Mouse (Mus musculus): ENCODE results near the gene Vwa8.

The Vwa8 gene

GRCm38 (mm10) chr14:79200892-79201285, 352.0 kb downstream of the Vwa8 start:
- H3K27me3 ChIP-seq (ENCODE audit: insufficient read depth, low read length) = no peaks in the 10 kb centered on the region; the same call in 1 of the 2 replicates
- no peaks in the 10 kb centered on the region for H3K36me3 ChIP-seq (ENCODE audit: insufficient read depth, low read length)
- no peaks in the 10 kb centered on the region for H3K9me3 ChIP-seq (ENCODE audit: low read length)
- no peak overlapping the region for H3K4me3 ChIP-seq (replicated peaks; ENCODE audit: low read length)
- TF ChIP-seq CTCF (conservative IDR thresholded peaks at IDR 0.05; ENCODE audit: low read length) (no peak), POU5F1 (IDR thresholded peaks at IDR 0.05; ENCODE audit: borderline replicate concordance, low read length) (no peak), NANOG (IDR thresholded peaks at IDR 0.05; ENCODE audit: borderline replicate concordance, low read length) (no peak)
- H3K4me1 ChIP-seq (replicated peaks; ENCODE audit: low read depth, low read length) = peaks cover 21% of the 10 kb centered on the region

GRCm38 (mm10) chr14:79202722-79203362, 354.0 kb downstream of the Vwa8 start:
- H3K4me1 ChIP-seq (replicated peaks; ENCODE audit: low read depth, low read length) = peaks cover 21% of the 10 kb centered on the region
- no peaks in the 10 kb centered on the region; the same call in 1 of the 2 replicates for H3K27me3 ChIP-seq (ENCODE audit: insufficient read depth, low read length)
- no peaks in the 10 kb centered on the region for H3K9me3 ChIP-seq (ENCODE audit: low read length)
- TF ChIP-seq NANOG (IDR thresholded peaks at IDR 0.05; ENCODE audit: borderline replicate concordance, low read length) (no peak), POU5F1 (IDR thresholded peaks at IDR 0.05; ENCODE audit: borderline replicate concordance, low read length) (no peak), CTCF (conservative IDR thresholded peaks at IDR 0.05; ENCODE audit: low read length) (no peak)
- H3K4me3 ChIP-seq (replicated peaks; ENCODE audit: low read length) = no peak overlapping the region
- no peaks in the 10 kb centered on the region for H3K36me3 ChIP-seq (ENCODE audit: insufficient read depth, low read length)

- Histone ChIP-seq H3K36me3 (ENCODE audit: insufficient read depth, low read length) (no peaks in the 10 kb centered on the region), H3K4me1 (replicated peaks; ENCODE audit: low read depth, low read length) (peaks cover 21% of the 10 kb centered on the region), H3K4me3 (replicated peaks; ENCODE audit: low read length) (no peak overlapping the region), H3K9me3 (ENCODE audit: low read length) (no peaks in the 10 kb centered on the region), H3K27me3 (ENCODE audit: insufficient read depth, low read length) (no peaks in the 10 kb centered on the region; the same call in 1 of the 2 replicates)
- TF ChIP-seq POU5F1 (IDR thresholded peaks at IDR 0.05; ENCODE audit: borderline replicate concordance, low read length) (no peak), NANOG (IDR thresholded peaks at IDR 0.05; ENCODE audit: borderline replicate concordance, low read length) (no peak), CTCF (conservative IDR thresholded peaks at IDR 0.05; ENCODE audit: low read length) (no peak)
Measured at GRCm38 (mm10) chr14:79203496-79204158, 354.8 kb downstream of the Vwa8 start.

- H3K36me3 ChIP-seq (ENCODE audit: insufficient read depth, low read length) = no peaks in the 10 kb centered on the region
- no peaks in the 10 kb centered on the region; the same call in 1 of the 2 replicates for H3K27me3 ChIP-seq (ENCODE audit: insufficient read depth, low read length)
- H3K4me1 ChIP-seq (replicated peaks; ENCODE audit: low read depth, low read length) = peaks cover 21% of the 10 kb centered on the region
- H3K9me3 ChIP-seq (ENCODE audit: low read length) = no peaks in the 10 kb centered on the region; the same call in 1 of the 2 replicates
- no peak overlapping the region for H3K4me3 ChIP-seq (replicated peaks; ENCODE audit: low read length)
- TF ChIP-seq POU5F1 (IDR thresholded peaks at IDR 0.05; ENCODE audit: borderline replicate concordance, low read length) (no peak), NANOG (IDR thresholded peaks at IDR 0.05; ENCODE audit: borderline replicate concordance, low read length) (no peak), CTCF (conservative IDR thresholded peaks at IDR 0.05; ENCODE audit: low read length) (no peak)
Measured at GRCm38 (mm10) chr14:79204866-79205265, 356.0 kb downstream of the Vwa8 start.

- Histone ChIP-seq H3K36me3 (ENCODE audit: insufficient read depth, low read length) (no peaks in the 10 kb centered on the region), H3K27me3 (ENCODE audit: insufficient read depth, low read length) (no peaks in the 10 kb centered on the region; the same call in 1 of the 2 replicates), H3K9me3 (ENCODE audit: low read length) (no peaks in the 10 kb centered on the region; the same call in 1 of the 2 replicates), H3K4me1 (replicated peaks; ENCODE audit: low read depth, low read length) (peaks cover 12% of the 10 kb centered on the region), H3K4me3 (replicated peaks; ENCODE audit: low read length) (no peak overlapping the region)
- TF ChIP-seq NANOG (IDR thresholded peaks at IDR 0.05; ENCODE audit: borderline replicate concordance, low read length) (no peak), POU5F1 (IDR thresholded peaks at IDR 0.05; ENCODE audit: borderline replicate concordance, low read length) (no peak), CTCF (conservative IDR thresholded peaks at IDR 0.05; ENCODE audit: low read length) (no peak)
Measured at GRCm38 (mm10) chr14:79206210-79206609, 357.4 kb downstream of the Vwa8 start.

GRCm38 (mm10) chr14:79208468-79208867, 359.6 kb downstream of the Vwa8 start:
- no peaks in the 10 kb centered on the region; the same call in 1 of the 2 replicates for H3K27me3 ChIP-seq (ENCODE audit: insufficient read depth, low read length)
- no peaks in the 10 kb centered on the region for H3K36me3 ChIP-seq (ENCODE audit: insufficient read depth, low read length)
- no peaks in the 10 kb centered on the region; the same call in 1 of the 2 replicates for H3K9me3 ChIP-seq (ENCODE audit: low read length)
- H3K4me3 ChIP-seq (replicated peaks; ENCODE audit: low read length) = no peak overlapping the region
- TF ChIP-seq POU5F1 (IDR thresholded peaks at IDR 0.05; ENCODE audit: borderline replicate concordance, low read length) (no peak), NANOG (IDR thresholded peaks at IDR 0.05; ENCODE audit: borderline replicate concordance, low read length) (no peak), CTCF (conservative IDR thresholded peaks at IDR 0.05; ENCODE audit: low read length) (no peak)
- H3K4me1 ChIP-seq (replicated peaks; ENCODE audit: low read depth, low read length) = peaks cover 6% of the 10 kb centered on the region

- TF ChIP-seq NANOG (IDR thresholded peaks at IDR 0.05; ENCODE audit: borderline replicate concordance, low read length) (no peak), POU5F1 (IDR thresholded peaks at IDR 0.05; ENCODE audit: borderline replicate concordance, low read length) (no peak), CTCF (conservative IDR thresholded peaks at IDR 0.05; ENCODE audit: low read length) (no peak)
- H3K4me3 ChIP-seq (replicated peaks; ENCODE audit: low read length) = no peak overlapping the region
- no peaks in the 10 kb centered on the region; the same call in 1 of the 2 replicates for H3K9me3 ChIP-seq (ENCODE audit: low read length)
- H3K4me1 ChIP-seq (replicated peaks; ENCODE audit: low read depth, low read length) = no peaks in the 10 kb centered on the region
- no peaks in the 10 kb centered on the region for H3K36me3 ChIP-seq (ENCODE audit: insufficient read depth, low read length)
- 0 out of 2 replicates have a peak, but pooled peaks cover 3% of the 10 kb centered on the region for H3K27me3 ChIP-seq (ENCODE audit: insufficient read depth, low read length)
Measured at GRCm38 (mm10) chr14:79209813-79210212, 361.0 kb downstream of the Vwa8 start.

GRCm38 (mm10) chr14:79212380-79212991, 363.6 kb downstream of the Vwa8 start:
- TF ChIP-seq CTCF (conservative IDR thresholded peaks at IDR 0.05; ENCODE audit: low read length) (no peak), POU5F1 (IDR thresholded peaks at IDR 0.05; ENCODE audit: borderline replicate concordance, low read length) (no peak), NANOG (IDR thresholded peaks at IDR 0.05; ENCODE audit: borderline replicate concordance, low read length) (no peak)
- no peak overlapping the region for H3K4me3 ChIP-seq (replicated peaks; ENCODE audit: low read length)

More at GRCm38 (mm10) chr14:79212380-79212991, 363.6 kb downstream of the Vwa8 start:
- H3K9me3 ChIP-seq (ENCODE audit: low read length) = no peaks in the 10 kb centered on the region; the same call in 1 of the 2 replicates
- H3K4me1 ChIP-seq (replicated peaks; ENCODE audit: low read depth, low read length) = no peaks in the 10 kb centered on the region
- H3K36me3 ChIP-seq (ENCODE audit: insufficient read depth, low read length) = no peaks in the 10 kb centered on the region
- 0 out of 2 replicates have a peak, but pooled peaks cover 3% of the 10 kb centered on the region for H3K27me3 ChIP-seq (ENCODE audit: insufficient read depth, low read length)
